Mouse (Mus musculus) brain, embryonic 14.5 days (tissue): ENCODE results near the gene Csnk2a2.

Experiments
- CTCF ChIP-seq: fragments of 200-500 bp; IDR thresholded peaks from 2 replicates; pipeline ENCODE4 v1.5.1; 2012; ENCODE audit warnings: inconsistent platforms, mild to moderate bottlenecking, moderate library complexity, borderline replicate concordance; ENCODE audit not compliant: insufficient read depth, insufficient read length; ENCODE audit errors: extremely low read depth
- POLR2A ChIP-seq: fragments of 200-500 bp; IDR thresholded peaks from 2 replicates; pipeline ENCODE4 v1.6.1; 2012; ENCODE audit warnings: mild to moderate bottlenecking, inconsistent platforms, borderline replicate concordance; ENCODE audit not compliant: poor library complexity, insufficient read depth, insufficient read length, severe bottlenecking; ENCODE audit errors: extremely low read depth

GRCm38 (mm10) chr8:95495444-95495843 is 5.6 kb upstream of the Csnk2a2 start:
- TF ChIP-seq CTCF, result no peak
- TF ChIP-seq POLR2A, result no peak
